Mouse (Mus musculus) ovary, postnatal 14 days (tissue): ENCODE data around the gene Eif4g1.
"Not testable (repeated sequence)": the region's sequence is repeated elsewhere in the genome, so short reads cannot be mapped to it uniquely, and the experiment has no call there.

ENCODE experiments used
- DNase-seq: peaks from one replicate; pipeline ENCODE4 v3.0.0; 2022; ENCODE audit warnings: low spot score

The Eif4g1 gene

DNA sequence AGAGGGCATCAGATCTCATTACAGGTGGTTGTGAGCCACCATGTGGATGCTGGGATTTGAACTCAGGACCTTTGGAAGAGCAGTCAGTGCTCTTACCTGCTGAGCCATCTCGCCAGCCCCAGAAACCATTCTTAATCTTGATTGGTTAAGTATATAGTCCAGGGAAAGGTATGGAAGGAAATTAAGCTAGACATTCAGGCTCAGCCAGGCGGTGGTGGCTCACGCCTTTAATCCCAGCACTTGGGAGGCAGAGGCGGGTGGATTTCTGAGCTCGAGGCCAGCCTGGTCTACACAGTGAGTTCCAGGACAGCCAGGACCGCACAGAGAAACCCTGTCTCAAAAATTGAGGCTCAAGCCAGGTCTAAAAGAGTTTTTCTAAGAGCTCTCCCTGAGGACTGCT, at the start of gene Eif4g1:
Eif4g1 (plus strand) TSS at position 301 of the 400 bp plus-strand sequence.
- not testable (repeated sequence) for DNase-seq

DNA sequence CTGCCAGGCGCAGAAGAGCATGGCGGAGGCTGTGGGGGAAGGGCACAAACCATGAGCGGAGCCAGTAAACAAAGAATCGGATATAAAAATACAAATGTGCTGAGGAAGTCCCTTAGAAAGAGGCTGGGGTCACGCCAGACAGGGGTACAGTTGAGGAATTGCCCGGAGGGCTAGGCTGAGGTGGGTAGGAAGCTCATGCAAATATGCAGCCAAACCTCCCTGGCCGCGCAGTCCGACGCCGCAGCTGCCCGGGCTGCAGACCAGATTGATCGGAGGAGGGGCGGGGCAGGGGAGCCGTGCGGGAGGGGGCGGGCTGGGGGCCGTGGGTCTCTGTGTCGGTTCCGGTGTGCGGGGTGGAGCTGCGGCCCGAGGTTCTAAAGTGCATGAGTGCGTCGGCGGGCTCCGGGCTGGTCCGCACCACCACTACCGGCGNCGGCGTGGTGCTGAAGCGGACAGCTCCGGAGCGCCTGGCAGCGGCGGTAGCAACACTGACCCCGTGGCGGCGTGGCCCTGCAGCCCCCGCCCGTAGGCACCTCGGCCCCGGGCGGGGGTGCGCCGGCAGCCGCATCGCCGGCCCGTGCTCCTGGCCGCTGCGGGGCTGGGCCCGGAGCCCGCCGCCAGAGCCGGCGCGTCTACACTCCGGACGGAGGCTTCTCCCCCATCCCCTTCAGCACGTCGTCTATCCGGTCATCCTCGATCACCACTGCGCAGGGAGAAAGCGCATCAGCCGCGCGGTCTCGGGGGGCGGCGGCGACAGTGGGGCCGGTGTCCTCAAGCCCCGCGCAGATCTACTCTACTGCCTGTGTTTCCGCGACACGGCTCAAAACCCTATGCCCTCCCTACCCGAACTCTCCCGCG, 48.3 kb upstream of the Eif4g1 start:
- DNase-seq = peak; percentile 21

DNA sequence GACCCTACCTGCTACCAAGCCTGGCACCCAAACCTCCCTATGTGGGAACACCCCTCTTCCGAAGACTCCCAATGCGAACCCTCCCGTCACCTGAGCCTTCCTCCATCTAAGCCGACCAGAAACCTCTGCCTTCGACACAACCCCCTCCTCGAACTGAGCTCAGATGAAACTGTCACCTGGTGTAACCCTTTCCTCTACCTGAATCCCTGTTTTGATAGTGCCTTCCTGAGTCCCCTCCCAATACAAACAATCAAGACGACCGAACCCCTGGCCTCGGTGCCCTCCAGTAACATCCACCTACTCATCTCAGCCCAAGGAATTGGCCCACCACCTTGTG, 47.7 kb upstream of the Eif4g1 start:
- no peak for DNase-seq

DNA sequence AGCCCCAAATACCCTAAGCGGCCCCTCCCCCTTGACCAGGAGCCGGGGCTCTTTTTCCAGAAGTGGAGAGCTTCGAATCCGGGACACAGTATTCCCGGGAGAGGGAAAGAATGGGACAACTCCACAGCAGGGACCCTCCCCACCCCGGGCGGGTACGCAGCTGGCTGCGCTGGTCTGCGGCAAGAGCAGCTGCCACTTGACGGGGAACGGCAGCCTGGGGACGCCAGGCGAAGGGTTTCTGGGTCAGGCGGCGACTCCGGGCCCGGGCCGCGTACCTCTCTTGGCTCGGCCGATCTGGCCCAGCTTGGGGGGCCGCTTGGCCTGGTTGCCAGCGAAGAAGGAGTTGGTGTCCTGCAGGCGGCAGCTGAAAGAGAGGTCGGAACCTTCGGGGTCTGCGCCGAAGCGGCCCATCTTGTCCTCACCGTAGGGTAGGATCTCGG, 47.3 kb upstream of the Eif4g1 start:
- no peak for DNase-seq

DNA sequence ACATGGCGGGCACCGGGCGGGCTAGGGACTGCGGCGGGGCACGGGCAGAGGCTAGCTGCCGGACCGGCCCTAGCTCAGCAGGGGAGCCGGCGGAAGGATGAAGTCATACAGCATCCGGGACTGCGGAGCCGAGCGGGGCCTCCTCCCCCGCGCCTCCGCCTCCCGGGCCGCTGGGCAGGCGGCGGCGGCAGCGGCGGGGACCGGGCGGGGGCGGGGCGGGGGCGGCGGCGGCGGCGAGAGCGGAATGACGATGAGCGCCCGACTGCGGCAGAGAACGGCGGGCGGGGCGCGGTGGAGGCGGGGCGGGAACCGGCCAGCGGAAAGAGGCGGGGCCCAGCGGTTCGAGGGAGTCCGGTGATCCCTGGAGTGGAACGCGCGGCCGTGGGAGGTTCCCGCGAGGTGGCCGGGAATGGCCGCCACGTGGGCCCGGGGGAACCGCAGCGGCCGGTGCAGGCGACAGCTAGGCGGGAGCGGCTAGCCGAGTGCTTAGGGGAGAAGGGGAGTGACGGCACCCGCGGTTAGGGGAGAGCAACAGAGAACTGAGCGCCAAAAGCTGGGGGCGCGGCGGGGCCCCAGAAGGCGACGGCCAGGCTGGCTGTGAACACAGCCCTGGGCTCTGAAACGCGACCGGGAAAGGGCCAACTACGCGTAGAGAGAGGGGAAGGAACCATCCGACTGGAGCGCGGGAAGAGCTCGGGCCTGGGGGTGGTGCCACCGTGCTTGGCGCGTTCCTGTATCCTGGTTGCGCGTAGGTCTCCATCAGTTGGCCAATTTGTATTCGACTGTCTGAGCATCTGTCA, 46.7 kb upstream of the Eif4g1 start, which contains the start of gene Camk2n2:
Camk2n2 (minus strand) TSS at position 97 of the 800 bp plus-strand sequence.
- peak; percentile 16 for DNase-seq

DNA sequence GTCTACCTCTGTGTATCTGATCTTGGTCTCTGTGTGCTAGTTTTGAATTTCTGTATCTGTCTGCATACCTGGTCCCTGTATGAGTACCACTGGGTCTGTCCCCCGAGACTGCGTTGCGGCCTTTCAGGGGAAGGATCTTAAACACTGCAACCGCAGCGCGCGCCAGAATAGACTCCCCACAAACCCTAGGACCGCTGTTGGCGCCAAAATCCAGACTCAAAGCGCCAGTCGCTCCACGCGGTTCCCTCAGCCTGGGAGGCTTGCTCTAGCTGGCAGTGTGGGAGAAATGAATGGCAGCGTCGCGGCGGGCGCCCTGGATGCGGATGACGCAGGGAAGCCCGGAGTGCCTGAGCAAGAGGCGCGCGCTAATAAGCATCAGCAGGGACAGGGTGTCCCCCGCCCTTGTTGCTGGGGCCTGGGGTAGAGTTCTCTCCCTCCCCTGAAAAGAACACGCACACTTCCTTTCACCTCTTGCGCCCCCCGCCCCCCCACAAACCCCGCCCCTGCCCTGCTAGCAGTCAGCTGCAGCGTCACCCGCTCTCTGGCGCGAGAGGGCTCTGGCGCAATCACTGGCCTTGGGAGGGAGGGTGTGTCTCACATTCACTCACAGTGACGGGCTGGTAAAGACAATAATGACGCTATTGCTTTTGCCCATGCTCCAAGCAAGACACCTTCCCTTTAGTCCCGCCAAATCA, 46.0 kb upstream of the Eif4g1 start:
- DNase-seq = peak; percentile 15

DNA sequence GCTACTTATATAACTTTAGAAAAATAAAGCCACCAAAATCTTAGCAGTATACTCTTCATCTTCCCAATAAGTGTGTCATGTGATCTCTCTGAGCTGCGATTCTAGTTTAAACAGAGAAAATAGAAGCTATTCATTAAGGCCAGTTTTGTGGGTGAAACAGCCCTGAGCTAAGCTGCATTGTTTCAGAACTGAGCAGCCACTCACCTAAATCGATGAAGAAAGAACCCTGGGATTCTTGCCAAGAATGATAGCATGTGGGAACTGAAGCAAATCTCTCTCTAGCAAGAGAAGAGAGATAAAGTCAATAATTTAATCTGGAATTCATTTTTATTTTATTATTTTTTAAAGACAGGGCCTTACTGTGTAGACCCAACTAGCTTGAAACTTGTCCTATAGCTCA, 44.9 kb upstream of the Eif4g1 start:
- no peak for DNase-seq

DNA sequence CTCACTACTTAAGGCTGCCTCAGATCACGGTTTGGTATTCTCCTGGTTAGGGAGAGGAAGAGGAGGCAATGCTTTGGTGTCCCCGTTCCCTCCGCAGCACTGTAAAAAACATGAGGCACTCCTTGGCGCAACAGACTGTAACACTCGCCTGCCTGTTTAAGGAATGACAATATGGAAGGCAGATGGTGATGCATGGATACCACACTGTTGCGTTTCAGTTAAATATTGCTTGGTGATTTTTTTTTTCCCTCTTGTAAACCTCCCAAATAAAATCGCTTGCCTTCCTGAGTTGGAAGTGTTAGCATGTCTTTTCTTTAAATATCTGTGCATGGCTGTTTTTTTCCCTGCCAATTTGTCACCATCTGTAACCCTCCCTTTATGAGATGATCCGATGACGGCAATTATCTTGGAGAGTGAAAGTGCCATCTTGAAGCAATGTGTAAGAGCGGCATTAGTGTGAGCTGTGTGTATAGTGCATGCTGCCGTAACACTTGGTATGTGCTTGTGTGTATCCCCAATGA, 39.2 kb upstream of the Eif4g1 start:
- no peak for DNase-seq

DNA sequence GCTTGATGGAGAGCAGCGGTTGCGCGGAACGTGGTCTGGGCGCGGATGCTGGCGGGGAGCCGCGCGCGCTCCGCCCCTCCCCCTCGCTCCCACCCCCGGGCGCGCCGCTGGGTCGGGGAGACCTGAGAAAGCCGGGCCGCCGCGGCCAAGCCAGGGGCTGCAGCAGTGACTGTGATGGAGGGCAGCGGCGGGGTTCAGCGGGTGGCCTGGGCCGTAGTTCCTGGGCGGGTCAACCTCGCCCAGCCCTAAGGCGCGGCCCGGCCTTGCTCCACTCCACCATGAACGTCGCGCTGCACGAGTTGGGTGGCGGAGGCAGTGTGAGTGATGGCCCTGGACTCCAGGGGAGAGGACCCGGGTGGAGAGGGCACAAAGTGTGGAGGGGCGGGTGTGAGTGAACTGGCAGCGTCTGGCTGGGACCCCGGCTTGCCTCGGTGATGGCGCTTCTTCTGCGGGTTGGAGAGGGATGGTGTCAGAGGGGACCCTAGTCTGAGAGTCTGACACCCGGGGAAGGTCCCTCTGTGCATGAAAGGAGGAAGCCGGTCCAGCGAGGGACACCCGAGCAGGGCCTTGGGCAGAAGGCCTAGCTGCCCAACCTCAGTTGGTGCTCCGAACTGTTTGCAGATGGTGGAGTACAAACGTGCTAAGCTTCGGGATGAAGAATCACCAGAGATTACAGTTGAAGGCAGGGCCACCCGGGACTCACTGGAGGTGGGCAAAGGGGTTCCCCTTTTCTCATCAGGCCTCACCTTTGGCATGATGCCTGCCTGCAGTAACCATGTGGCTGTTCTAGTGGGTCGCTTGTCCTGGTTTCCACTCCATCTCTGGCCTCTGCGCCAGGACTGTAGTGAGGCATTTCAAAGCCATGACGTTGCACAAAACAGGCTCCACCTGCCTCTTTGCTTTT, 38.1 kb upstream of the Eif4g1 start, which contains the start of gene Ece2:
Ece2 (plus strand) TSS at position 98 of the 904 bp plus-strand sequence.
- no peak for DNase-seq

DNA sequence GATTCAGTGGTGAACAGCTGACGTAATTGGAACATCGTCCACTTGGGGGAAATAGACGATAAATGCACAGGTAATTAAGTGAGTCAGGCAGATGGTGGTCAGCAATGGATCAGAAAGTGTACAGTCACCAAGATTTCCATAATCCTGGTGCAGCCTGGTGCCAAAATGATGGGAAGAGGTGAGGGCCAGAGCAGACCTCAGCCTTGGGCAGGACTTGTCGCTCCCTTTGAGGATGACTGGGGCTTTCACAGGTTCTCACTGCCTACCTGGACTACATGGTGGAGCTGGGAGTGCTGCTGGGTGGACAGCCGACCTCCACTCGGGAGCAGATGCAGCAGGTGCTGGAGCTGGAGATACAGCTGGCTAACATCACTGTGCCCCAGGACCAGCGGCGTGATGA, 30.7 kb upstream of the Eif4g1 start:
- DNase-seq = no peak

DNA sequence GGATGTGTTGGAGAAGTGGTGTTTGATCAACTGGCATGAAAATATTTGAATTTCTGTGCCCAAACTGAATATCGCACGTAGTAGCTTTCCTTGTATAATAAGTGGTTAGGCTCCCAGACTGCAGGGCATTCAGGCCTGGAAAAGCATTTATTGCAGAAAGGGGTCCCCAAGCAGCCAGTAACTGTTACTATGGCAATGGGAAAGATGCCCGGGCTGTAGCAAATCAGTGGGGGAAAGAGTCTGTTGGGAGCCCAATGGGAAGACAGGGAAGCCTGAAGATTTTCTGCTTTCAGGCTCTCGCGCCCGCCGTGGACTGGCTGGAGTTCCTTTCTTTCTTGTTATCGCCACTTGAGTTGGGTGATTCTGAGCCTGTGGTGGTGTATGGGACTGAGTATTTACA, 29.7 kb upstream of the Eif4g1 start:
- no peak for DNase-seq

DNA sequence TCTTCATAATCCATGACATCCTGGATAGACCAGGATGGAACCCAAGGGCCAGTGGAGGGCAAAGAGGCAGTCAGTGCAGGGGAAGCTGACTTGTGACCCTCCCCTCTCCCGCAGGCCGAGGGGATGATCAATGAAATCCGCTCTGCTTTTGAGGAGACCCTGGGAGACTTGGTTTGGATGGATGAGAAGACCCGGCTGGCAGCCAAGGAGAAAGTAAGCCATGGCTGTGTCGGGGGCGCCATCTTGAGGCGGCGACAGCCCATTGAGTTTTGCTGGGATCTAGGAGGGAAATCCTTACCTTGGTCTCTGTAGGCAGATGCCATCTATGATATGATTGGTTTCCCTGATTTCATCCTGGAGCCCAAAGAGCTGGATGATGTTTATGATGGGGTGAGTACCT, 26.0 kb upstream of the Eif4g1 start:
- DNase-seq = peak; percentile 58

DNA sequence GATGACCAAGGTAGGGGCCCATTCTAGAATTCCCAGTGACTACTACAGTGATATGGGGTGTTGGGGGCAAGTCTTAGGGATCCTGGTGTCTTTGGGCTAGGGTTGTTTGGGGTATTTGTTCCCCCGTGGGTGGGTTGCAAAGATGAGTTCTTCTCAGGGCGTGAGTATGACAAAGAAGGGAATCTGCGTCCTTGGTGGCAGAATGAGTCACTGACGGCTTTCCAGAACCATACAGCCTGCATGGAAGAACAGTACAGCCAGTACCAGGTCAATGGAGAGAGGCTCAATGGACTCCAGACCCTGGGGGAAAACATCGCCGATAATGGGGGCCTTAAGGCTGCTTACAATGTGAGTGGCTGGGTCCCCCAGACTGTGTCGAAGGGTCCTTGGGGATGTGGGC, 24.2 kb upstream of the Eif4g1 start:
- DNase-seq = no peak

DNA sequence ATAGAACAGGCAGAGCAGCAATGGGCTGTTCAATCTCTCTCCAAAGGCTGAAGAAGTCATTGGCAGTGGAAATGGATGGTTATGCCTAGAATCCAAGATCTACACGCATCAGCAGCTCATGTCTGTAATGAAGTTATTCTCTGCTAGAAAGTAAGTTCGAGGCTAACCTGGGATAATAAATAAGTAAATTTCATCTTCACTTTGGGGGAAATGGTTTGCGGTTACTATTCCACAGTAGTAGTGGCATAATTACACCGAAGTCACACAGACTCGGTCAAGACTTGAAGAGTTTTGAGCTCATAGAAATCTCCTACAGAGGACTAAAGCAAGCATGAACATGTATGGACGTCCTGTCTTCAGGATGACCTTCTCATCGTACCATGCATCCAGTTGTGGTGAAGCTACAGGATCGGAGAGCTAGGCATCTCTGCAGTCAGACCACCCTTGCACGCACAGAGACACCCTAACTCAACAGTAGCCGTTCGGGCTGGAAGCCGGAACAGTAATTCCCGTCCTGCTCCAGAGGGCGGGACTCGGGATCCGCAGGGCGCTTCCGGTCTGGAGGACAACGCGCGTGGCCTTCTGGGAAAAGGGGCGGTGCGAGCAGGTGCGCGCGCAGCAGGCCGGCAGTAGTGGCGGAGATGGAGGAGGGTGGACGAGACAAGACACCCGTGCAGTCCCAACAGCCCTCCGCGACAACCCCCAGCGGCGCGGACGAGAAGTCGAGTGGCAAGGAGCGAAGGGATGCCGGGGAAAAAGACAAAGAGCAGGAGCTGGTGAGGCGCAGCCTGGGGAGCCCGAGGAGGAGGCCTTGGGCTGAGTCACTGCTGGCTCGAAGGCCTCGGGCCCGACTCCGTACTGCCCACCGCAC, 16.8 kb upstream of the Eif4g1 start, which contains the start of gene Psmd2:
Psmd2 (plus strand) TSS at position 577 of the 871 bp plus-strand sequence.
- DNase-seq = peak; percentile 97

DNA sequence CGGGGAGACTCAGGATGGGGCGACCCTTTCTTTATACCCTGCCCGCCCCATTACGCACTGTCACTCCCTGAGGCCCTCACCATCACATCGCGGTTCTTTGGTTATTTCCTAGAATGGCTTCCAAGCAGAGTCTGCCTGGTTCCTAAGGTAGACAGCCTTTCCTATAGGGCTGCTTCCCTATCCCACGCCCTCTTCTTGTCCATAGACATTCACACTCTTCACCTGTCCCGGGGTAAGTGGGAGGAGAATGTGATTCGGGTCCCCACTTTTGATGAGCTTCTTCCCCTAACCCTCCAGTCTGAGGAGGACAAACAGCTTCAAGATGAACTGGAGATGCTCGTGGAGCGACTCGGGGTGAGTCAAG, 16.2 kb upstream of the Eif4g1 start:
- no peak for DNase-seq

DNA sequence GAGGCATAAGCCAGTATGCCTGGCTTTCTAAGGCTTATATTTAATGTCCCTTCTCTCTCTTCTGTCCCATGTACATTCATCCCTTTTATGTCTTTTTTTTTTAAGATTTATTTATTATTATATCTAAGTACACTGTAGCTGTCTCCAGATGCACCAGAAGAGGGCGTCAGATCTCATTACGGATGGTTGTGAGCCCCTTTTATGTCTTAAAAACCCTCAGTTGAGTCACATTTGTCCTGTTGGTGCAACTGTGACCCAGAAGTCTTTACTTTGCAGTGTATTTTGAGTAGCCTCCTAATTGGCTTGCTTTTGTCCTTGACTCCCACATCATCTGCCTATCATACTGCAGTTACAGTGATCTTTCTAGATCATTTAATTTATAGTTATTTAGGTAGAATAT, 14.8 kb upstream of the Eif4g1 start:
- DNase-seq = no peak

DNA sequence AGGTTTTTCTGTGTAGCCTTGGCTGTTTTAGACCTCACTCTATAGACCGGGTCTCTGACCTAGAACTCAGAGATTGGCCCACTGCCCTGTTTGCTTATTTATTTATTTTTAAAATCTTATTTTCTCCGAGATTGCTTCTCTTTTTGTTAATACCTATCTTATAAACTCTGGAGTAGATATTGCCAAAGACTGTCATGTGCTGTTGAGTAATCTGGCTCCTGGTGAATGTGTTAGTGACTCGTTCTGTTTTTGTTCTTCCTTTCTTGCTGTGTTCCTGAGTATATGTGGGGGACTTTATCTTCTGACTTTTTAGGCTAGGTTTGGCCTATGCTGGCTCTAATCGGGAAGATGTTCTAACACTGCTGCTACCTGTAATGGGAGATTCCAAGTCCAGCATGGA, 10.5 kb upstream of the Eif4g1 start:
- no peak for DNase-seq

DNA sequence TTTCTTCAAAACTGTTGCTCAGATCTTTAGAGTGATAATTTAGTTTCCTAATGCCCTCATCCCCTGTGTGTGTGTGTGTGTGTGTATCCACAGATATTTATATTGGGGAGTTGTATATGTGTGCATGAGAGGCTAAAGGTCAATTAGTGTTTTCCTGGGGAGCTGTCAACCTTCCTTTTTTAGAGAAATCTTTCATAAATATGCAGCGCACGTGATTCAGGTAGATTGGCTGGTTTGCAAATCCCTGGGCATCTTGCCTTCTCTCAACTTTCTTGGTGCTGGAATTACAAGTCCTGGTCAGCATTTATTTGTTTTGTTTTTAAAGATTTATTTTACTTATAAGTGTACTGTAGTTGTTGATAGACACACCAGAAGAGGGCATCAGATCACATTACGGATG, 2.2 kb downstream of the Eif4g1 start:
- DNase-seq = no peak

DNA sequence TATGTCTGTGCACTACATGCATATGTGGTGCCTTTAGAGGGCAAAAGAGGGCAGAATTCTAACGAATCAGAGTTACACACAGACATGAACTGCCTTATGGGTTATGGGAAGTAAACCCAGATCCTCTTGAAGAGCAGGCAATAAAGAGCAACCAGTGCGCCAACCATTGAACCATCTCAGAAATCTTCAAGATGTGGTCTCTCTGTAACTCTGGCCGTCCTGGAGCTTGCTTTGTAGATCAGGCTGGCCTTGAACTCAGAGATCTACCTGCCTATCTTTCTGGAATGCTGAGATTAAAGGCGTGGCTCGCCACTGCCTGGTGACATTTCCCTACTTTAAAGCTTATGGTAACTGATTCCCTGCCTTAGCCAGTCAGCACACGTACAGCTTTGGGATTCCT, 3.8 kb downstream of the Eif4g1 start:
- DNase-seq = no peak

DNA sequence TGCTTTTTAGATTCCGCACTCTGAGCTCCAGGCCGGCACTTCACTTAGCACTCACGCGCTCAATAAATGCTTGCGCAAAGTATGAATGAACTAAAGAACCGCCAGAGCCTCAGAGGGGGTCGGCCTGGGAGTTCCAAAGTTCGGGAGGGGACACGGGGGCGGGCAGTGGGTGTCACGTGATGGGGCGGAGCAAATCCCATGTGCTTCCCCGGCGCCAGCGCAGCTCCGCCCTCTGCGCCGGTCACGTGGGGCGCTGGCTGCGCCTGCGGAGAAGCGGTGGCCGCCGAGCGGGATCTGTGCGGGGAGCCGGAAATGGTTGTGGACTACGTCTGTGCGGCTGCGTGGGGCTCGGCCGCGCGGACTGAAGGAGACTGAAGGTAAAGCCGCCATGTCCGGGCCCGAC, 4.4 kb downstream of the Eif4g1 start:
- DNase-seq = peak; percentile 94
